Mouse (Mus musculus) megakaryocyte, embryonic 14.5 days (primary cell): ENCODE measurements around the gene Tulp2.

Experiments used
- FLI1 ChIP-seq: IDR thresholded peaks from 2 replicates; pipeline ENCODE4 v1.6.1; 2012; ENCODE audit warnings: low read length, inconsistent platforms, mixed read lengths
- GATA1 ChIP-seq: IDR thresholded peaks from 3 replicates; pipeline ENCODE4 v1.6.1; 2012; ENCODE audit warnings: mixed read lengths, low read length, inconsistent platforms, borderline replicate concordance

- no peak for TF ChIP-seq GATA1
- TF ChIP-seq FLI1 = no peak
These were observed 44.6 kb upstream of the Tulp2 start for GRCm38 (mm10) chr7:45437046-45437445.
